Mouse (Mus musculus): Measurements from ENCODE around the gene Gm10097.

DNA sequence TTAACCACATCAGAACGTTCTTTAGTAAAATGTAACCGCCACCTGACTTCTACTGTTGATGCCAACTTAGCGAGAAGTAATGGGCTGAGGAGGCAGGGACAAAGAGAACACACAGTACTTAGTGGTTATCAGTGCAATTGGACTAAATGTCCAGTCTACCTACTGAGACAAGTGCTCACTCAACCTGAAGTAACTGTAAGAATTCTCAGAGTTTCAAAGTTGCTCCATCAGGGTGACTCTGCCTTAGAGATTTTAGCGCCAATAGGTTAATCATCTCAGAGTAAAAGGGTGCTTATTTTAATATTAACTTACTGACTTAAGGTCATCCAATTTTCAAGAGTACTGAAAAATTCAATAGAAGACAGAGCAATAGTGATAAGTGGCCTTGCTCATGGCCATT lies 43.1 kb upstream of the Gm10097 start:
- TF ChIP-seq CTCF (IDR thresholded peaks at IDR 0.05; ENCODE audit: borderline replicate concordance, extremely low read depth, insufficient read depth, insufficient read length) (no peak), POLR2A (IDR thresholded peaks at IDR 0.05; ENCODE audit: borderline replicate concordance, extremely low read depth, insufficient read depth, insufficient read length, poor library complexity, severe bottlenecking) (no peak)
